Mouse (Mus musculus): ENCODE results near the gene Slc4a8.

DNA sequence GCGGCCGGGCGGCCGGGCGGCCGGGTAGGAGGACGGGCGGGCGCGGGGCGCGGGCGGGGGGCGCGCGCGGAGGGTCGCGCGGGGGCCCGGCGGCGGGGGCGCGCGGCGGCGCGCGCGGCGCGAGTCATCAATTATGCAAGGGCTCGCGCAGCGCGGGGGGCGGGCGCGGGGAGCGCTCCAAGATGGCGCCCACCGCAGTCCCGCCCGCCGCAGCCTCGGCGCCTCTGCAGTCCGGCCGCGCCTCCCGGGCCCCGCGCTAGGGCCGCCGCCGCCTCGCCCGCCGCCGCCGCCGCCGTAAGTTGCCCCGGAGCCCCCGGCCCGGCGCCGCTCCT lies 109.2 kb downstream of the Slc4a8 start:
- no peak for TF ChIP-seq POLR2A (IDR thresholded peaks at IDR 0.05; ENCODE audit: insufficient read depth, low read depth, low read length)
- no peak for TF ChIP-seq CTCF (IDR thresholded peaks at IDR 0.05; ENCODE audit: insufficient read depth, low read depth, low read length)
